Mouse (Mus musculus) CH12.LX (cell line): Measurements from ENCODE around the gene Rasa3. TPM values are rescaled to one million over a fixed set of nuclear protein-coding genes. Genes with fewer than 3 reads are reported as not detected.

Experiments used
- DNase-seq: peaks from one replicate; pipeline ENCODE4 v3.0.0-alpha.2; 2013; ENCODE audit errors: extremely low read depth
- H3K27ac ChIP-seq: 2 replicates; pipeline ENCODE4 v1.5.1; 2012; ENCODE audit warnings: low read depth, mild to moderate bottlenecking, control low read depth, moderate library complexity; ENCODE audit not compliant: insufficient read depth
- H3K27me3 ChIP-seq: replicated peaks from 2 replicates; pipeline ENCODE3; 2012; ENCODE audit warnings: inconsistent platforms
- H3K36me3 ChIP-seq, 2 experiments: replicated peaks in 1 of 2; 2 replicates each; pipeline versions ENCODE3 to v1.6.1; 2012; ENCODE audit warnings: inconsistent platforms in 1 of 2, low read length in 1 of 2, mild to moderate bottlenecking in 1 of 2, mixed read lengths in 1 of 2, moderate library complexity in 1 of 2; ENCODE audit not compliant: control insufficient read depth in 1 of 2, insufficient read depth in 1 of 2
- H3K4me1 ChIP-seq, 2 experiments: 2 replicates each; pipeline ENCODE4 v1.6.1; 2012; ENCODE audit warnings: inconsistent platforms in 1 of 2, moderate library complexity in 1 of 2; ENCODE audit not compliant: insufficient read depth in 2 of 2, control insufficient read depth in 1 of 2
- H3K4me2 ChIP-seq: 2 replicates; pipeline ENCODE4 v1.6.1; 2012; ENCODE audit warnings: low read depth, mild to moderate bottlenecking, control low read depth; ENCODE audit not compliant: poor library complexity, insufficient read depth, severe bottlenecking
- H3K4me3 ChIP-seq, 3 experiments: fragments of 150-350 bp in 1 of 3; sonication (generic) in 1 of 3; replicated peaks in 1 of 3; 2 replicates each; pipeline versions ENCODE3 to v1.5.1; 2011 to 2012; ENCODE audit warnings: low read depth in 2 of 3, low read length in 2 of 3, mild to moderate bottlenecking in 2 of 3, moderate library complexity in 2 of 3, control low read depth in 1 of 3, improper control_type of control experiment in 1 of 3, inconsistent platforms in 1 of 3, mixed read lengths in 1 of 3; ENCODE audit not compliant: poor library complexity in 1 of 3
- H3K79me2 ChIP-seq: replicated peaks from 2 replicates; pipeline ENCODE4 v1.6.1; 2012; ENCODE audit warnings: mild to moderate bottlenecking, moderate library complexity; ENCODE audit not compliant: control insufficient read depth, poor library complexity, insufficient read depth, severe bottlenecking; ENCODE audit errors: extremely low read depth
- H3K9ac ChIP-seq: 2 replicates; pipeline ENCODE4 v1.6.1; 2012; ENCODE audit warnings: low read depth, mild to moderate bottlenecking, control low read depth, moderate library complexity; ENCODE audit not compliant: insufficient read depth
- H3K9me3 ChIP-seq: replicated peaks from 2 replicates; pipeline ENCODE3; 2012; ENCODE audit warnings: low read length, inconsistent platforms, mixed read lengths
- BHLHE40 ChIP-seq: IDR thresholded peaks from 2 replicates; pipeline ENCODE4 v1.6.1; 2011; ENCODE audit warnings: mild to moderate bottlenecking, low read depth, low read length, improper control_type of control experiment
- E2F4 ChIP-seq: IDR thresholded peaks from 2 replicates; pipeline ENCODE4 v1.6.1; 2011; ENCODE audit warnings: low read depth, low read length, improper control_type of control experiment; ENCODE audit not compliant: insufficient replicate concordance
- ELF1 ChIP-seq: IDR thresholded peaks from 2 replicates; pipeline ENCODE4 v1.6.1; 2014; ENCODE audit warnings: low read depth, mild to moderate bottlenecking, inconsistent platforms, low read length, improper control_type of control experiment
- ETS1 ChIP-seq: conservative IDR thresholded peaks from 2 replicates; pipeline ENCODE4 v1.6.1; 2012; ENCODE audit warnings: low read depth, mild to moderate bottlenecking, inconsistent platforms, low read length, improper control_type of control experiment, moderate library complexity
- GABPA ChIP-seq: IDR thresholded peaks from 2 replicates; pipeline ENCODE4 v1.6.1; 2012; ENCODE audit warnings: low read depth, low read length, improper control_type of control experiment, inconsistent platforms; ENCODE audit not compliant: insufficient replicate concordance
- IRF4 ChIP-seq: IDR thresholded peaks from 2 replicates; pipeline ENCODE4 v1.6.1; 2014; ENCODE audit warnings: low read depth, mild to moderate bottlenecking, inconsistent platforms, low read length, improper control_type of control experiment
- JUN ChIP-seq: IDR thresholded peaks from 2 replicates; pipeline ENCODE4 v1.6.1; 2011; ENCODE audit warnings: low read depth, mild to moderate bottlenecking, low read length, improper control_type of control experiment, moderate library complexity; ENCODE audit not compliant: insufficient read depth
- MAX ChIP-seq: IDR thresholded peaks from 2 replicates; pipeline ENCODE4 v1.6.1; 2011; ENCODE audit warnings: low read length, improper control_type of control experiment
- MAZ ChIP-seq: IDR thresholded peaks from 2 replicates; pipeline ENCODE4 v1.6.1; 2012; ENCODE audit warnings: low read depth, mild to moderate bottlenecking, inconsistent platforms, low read length, improper control_type of control experiment, moderate library complexity
- NELFE ChIP-seq: IDR thresholded peaks from 2 replicates; pipeline ENCODE4 v1.6.1; 2011; ENCODE audit warnings: low read depth, low read length, improper control_type of control experiment
- NRF1 ChIP-seq: IDR thresholded peaks from 2 replicates; pipeline ENCODE4 v1.6.1; 2014; ENCODE audit warnings: low read depth, mild to moderate bottlenecking, inconsistent platforms, low read length, improper control_type of control experiment, moderate library complexity
- POLR2A ChIP-seq: IDR thresholded peaks from 2 replicates; pipeline ENCODE4 v1.6.1; 2011; ENCODE audit warnings: low read depth, mild to moderate bottlenecking, improper control_type of control experiment, low read length
- SIN3A ChIP-seq: IDR thresholded peaks from 2 replicates; pipeline ENCODE4 v1.6.1; 2012; ENCODE audit warnings: low read length, improper control_type of control experiment, inconsistent platforms
- TCF12 ChIP-seq: IDR thresholded peaks from 2 replicates; pipeline ENCODE4 v1.6.1; 2014; ENCODE audit warnings: low read depth, mild to moderate bottlenecking, inconsistent platforms, low read length, improper control_type of control experiment
- USF1 ChIP-seq: IDR thresholded peaks from 2 replicates; pipeline ENCODE4 v1.6.1; 2014; ENCODE audit warnings: low read depth, mild to moderate bottlenecking, inconsistent platforms, low read length, improper control_type of control experiment
- USF2 ChIP-seq: conservative IDR thresholded peaks from 2 replicates; pipeline ENCODE4 v1.6.1; 2011; ENCODE audit warnings: low read depth, low read length, improper control_type of control experiment
- dilution Hi-C: fragments of 300-500 bp; cut with MboI; formaldehyde crosslinking; loops from 2 replicates; pipeline ENCODE4 v1.14.3; 2020; ENCODE audit warnings: low sequenced_read_pairs; ENCODE audit not compliant: extremely low pct_unique_long_range_greater_than_20kb, extremely low pct_ligation_motif_present
- in situ Hi-C: fragments of 300-500 bp; cut with MboI; formaldehyde crosslinking; loops from 3 replicates; pipeline ENCODE4 v1.14.3; 2019; ENCODE audit warnings: low sequenced_read_pairs, low pct_ligation_motif_present, low pct_unique_long_range_greater_than_20kb, mixed read lengths
- polyA plus RNA-seq: library from polyadenylated mRNA; unstranded; fragments of >175 nt; gene quantifications from 2 replicates; pipeline ENCODE4 v1.2.1, GENCODE M21; 2012; ENCODE audit warnings: low read depth; ENCODE audit not compliant: insufficient read length
- total RNA-seq, 2 experiments: library from RNA; depleted of rRNA; stranded (reverse); fragments of 300-350 nt in 1 of 2; fragments of >200 nt in 1 of 2; gene quantifications; 2 replicates each; pipeline ENCODE4 v1.2.3; 2012 to 2014

Rasa3 gene
- total and polyA plus RNA-seq, 3 experiments = 12.8 to 28.5 (median 13.6) TPM

- in situ Hi-C loops (no loop called here), dilution Hi-C loops (no loop called here)
- H3K9me3 ChIP-seq = peaks cover 3% of the 10 kb centered on the region
- peak overlapping the region; percentile 40 for H3K9ac ChIP-seq
- H3K4me3 ChIP-seq = peak overlapping the region; percentile 15 to 40 (median 39)
- 0 out of 2 replicates have a peak, but pooled peaks have one; percentile 22 for TF ChIP-seq BHLHE40
- TF ChIP-seq MAZ = 0 out of 2 replicates have a peak, but pooled peaks have one; percentile 1
- no peak for TF ChIP-seq NRF1
- peak; percentile 11; the same call in 1 of the 2 replicates for TF ChIP-seq SIN3A
- 0 out of 2 replicates have a peak, but pooled peaks have one; percentile 3 for TF ChIP-seq IRF4
- H3K4me2 ChIP-seq = peak overlapping the region; percentile 86
- peak overlapping the region; percentile 79 for H3K27ac ChIP-seq
- H3K4me1 ChIP-seq = peaks cover 21 to 53% of the 10 kb centered on the region in 2 experiments
- no peaks in the 10 kb centered on the region for H3K27me3 ChIP-seq
- H3K79me2 ChIP-seq = no peaks in the 10 kb centered on the region
- H3K36me3 ChIP-seq = peaks cover 21 to 50% of the 10 kb centered on the region in 2 experiments
- DNase-seq = peak; percentile 42
Observed at GRCm38 (mm10) chr8:13600716-13601115, 76.7 kb downstream of the Rasa3 start.

- Histone ChIP-seq H3K4me2 (peak overlapping the region; percentile 86), H3K4me3 (peak overlapping the region; percentile 15 to 40 (median 39)), H3K27me3 (no peaks in the 10 kb centered on the region), H3K36me3 (peaks cover 16 to 45% of the 10 kb centered on the region in 2 experiments), H3K9me3 (peaks cover 3% of the 10 kb centered on the region), H3K79me2 (no peaks in the 10 kb centered on the region), H3K27ac (peak overlapping the region; percentile 79), H3K4me1 (peaks cover 22 to 58% of the 10 kb centered on the region in 2 experiments), H3K9ac (peak overlapping the region; percentile 16)
- dilution Hi-C loops = no loop called here
- DNase-seq = peak; percentile 71
- TF ChIP-seq ELF1 (peak; percentile 56), JUN (no peak), POLR2A (peak; percentile 51; the same call in 1 of the 2 replicates), USF2 (0 out of 2 replicates have a peak, but pooled peaks have one; percentile 41), NELFE (no peak), MAX (peak; percentile 12; the same call in 1 of the 2 replicates), GABPA (no peak), E2F4 (no peak), ETS1 (peak; percentile 62), TCF12 (peak; percentile 32; the same call in 1 of the 2 replicates), BHLHE40 (peak; percentile 49), IRF4 (peak; percentile 5; the same call in 1 of the 2 replicates), USF1 (peak; percentile 73), SIN3A (peak; percentile 15; the same call in 1 of the 2 replicates)
- in situ Hi-C loops = no loop called here
Observed at GRCm38 (mm10) chr8:13600204-13600603, 77.2 kb downstream of the Rasa3 start.
